In genomic region chr11:93997141-93997775, GRCm38 (mm10) we compare ENCODE assay signal across 9 mouse cellular contexts. TPM values are rescaled to one million over a fixed set of nuclear protein-coding genes. Genes with fewer than 3 reads are reported as not detected.
DNase-seq lines count a peak whose midpoint lies in the region; ATAC-seq and TF ChIP-seq lines count a peak whose summit lies in the region.
"Had no signal": no experiment of that assay in that cellular context is flagged by ENCODE, and none has a peak within 500 bp of the region (broad histone marks: within the 10 kb centered on the region; RNA-seq: fewer than 3 reads in every experiment).

No protein-coding gene starts in this region.

- H3K4me2 ChIP-seq in embryonic facial prominence, embryonic 13.5 days, result peak overlapping the region; percentile 82

- intact Hi-C loops in heart, postnatal 10 days (cut with DNase I), result loop anchor here (2.0 to 5.0 kb wide), 2 partner anchors 50 to 110 kb away; partner anchors contain the start of genes Mbtd1 and Utp18

- no peaks in the 10 kb centered on the region for H3K27me3 ChIP-seq in G1E (ENCODE audit: insufficient read depth, low read length)
- H3K27me3 ChIP-seq in embryonic facial prominence, embryonic 13.5 days, result no peaks in the 10 kb centered on the region
- no peaks in the 10 kb centered on the region for H3K27me3 ChIP-seq in megakaryocyte, embryonic 14.5 days (replicated peaks)
- H3K27me3 ChIP-seq: Patski had no signal

- H3K27ac ChIP-seq in embryonic facial prominence, embryonic 13.5 days, result no peak overlapping the region

- peak; percentile 51 for DNase-seq in cerebellum, adult 11-12 months
- DNase-seq in cerebellum, postnatal 4 days (ENCODE audit: low spot score in 2 of 2), result no peak
- DNase-seq in G1E (ENCODE audit: low spot score), result peak; percentile 18
- DNase-seq in heart, postnatal 10 days, result peak; percentile 58 to 60
- DNase-seq in kidney, postnatal 36 days, result peak; percentile 88 to 93
- peak; percentile 50 for DNase-seq in testis, postnatal 10 days (ENCODE audit: low spot score)

- peaks cover 48% of the 10 kb centered on the region for H3K4me1 ChIP-seq in G1E (ENCODE audit: insufficient read depth, low read depth, low read length)
- peaks cover 24% of the 10 kb centered on the region for H3K4me1 ChIP-seq in embryonic facial prominence, embryonic 13.5 days
- peaks cover 49% of the 10 kb centered on the region for H3K4me1 ChIP-seq in megakaryocyte, embryonic 14.5 days

- peak overlapping the region; percentile 91 for H3K9ac ChIP-seq in embryonic facial prominence, embryonic 13.5 days

- no peak for ATAC-seq in G1E (ENCODE audit: extremely low read depth, insufficient number of reproducible peaks, low FRiP score, poor library complexity, severe bottlenecking)
- ATAC-seq in embryonic facial prominence, embryonic 13.5 days (ENCODE audit: insufficient number of reproducible peaks, insufficient read depth, low FRiP score, low TSS enrichment, low read depth), result no peak

- no peak for TF ChIP-seq CTCF in G1E (IDR thresholded peaks at IDR 0.05; ENCODE audit: low read depth, low read length)

- WGBS in embryonic facial prominence, embryonic 13.5 days, result 30% methylated on average over 13 of the region's 13 CpGs

- H3K9me3 ChIP-seq in G1E (replicated peaks), result no peaks in the 10 kb centered on the region
- no peaks in the 10 kb centered on the region for H3K9me3 ChIP-seq in embryonic facial prominence, embryonic 13.5 days
- H3K9me3 ChIP-seq in megakaryocyte, embryonic 14.5 days, result no peaks in the 10 kb centered on the region

- H3K36me3 ChIP-seq in G1E (replicated peaks), result peaks cover 20% of the 10 kb centered on the region
- no peaks in the 10 kb centered on the region for H3K36me3 ChIP-seq in embryonic facial prominence, embryonic 13.5 days
- H3K36me3 ChIP-seq in megakaryocyte, embryonic 14.5 days (replicated peaks; ENCODE audit: low read length), result peaks cover 8% of the 10 kb centered on the region

- H3K4me3 ChIP-seq in G1E (ENCODE audit: low read depth, low read length), result peak overlapping the region; percentile 99
- peak overlapping the region; percentile 87 for H3K4me3 ChIP-seq in embryonic facial prominence, embryonic 13.5 days
- peak overlapping the region; percentile 100 for H3K4me3 ChIP-seq in megakaryocyte, embryonic 14.5 days (replicated peaks)

RNA-seq across cellular contexts. Expression of gene Spag9, which starts 1.4 kb away (rescaled TPM):
- 60.0 and 65.0 TPM in 2 replicates for total RNA-seq in G1E (2014; fragmentation: Nextera tagmentation)
- total RNA-seq in G1E (2017), result 43.8 and 53.3 TPM in 2 replicates
- 10.5 and 15.3 TPM in 2 replicates for polyA plus RNA-seq in G1E (2012)
- 46.3 and 56.7 TPM in 2 replicates for polyA plus RNA-seq in embryonic facial prominence, embryonic 13.5 days (2015; fragmentation: Nextera tagmentation; extraction: Ambion mirVana)
- total RNA-seq in heart, postnatal 10 days (2021), result 100 to 1,000 TPM; 165 TPM
- polyA plus RNA-seq in megakaryocyte, embryonic 14.5 days (2012; ENCODE audit: insufficient read depth, low replicate concordance), result 2.9 and 4.5 TPM in 2 replicates

RNA-seq across cellular contexts. Expression of gene Nme1, which starts 28.9 kb away (rescaled TPM):
- total RNA-seq in G1E (2014; fragmentation: Nextera tagmentation) (30.4 and 59.1 TPM in 2 replicates), G1E (2017) (142 and 179 TPM in 2 replicates)
- 6.5 and 7.7 TPM in 2 replicates for polyA plus RNA-seq in G1E (2012)
- 127 and 140 TPM in 2 replicates for polyA plus RNA-seq in embryonic facial prominence, embryonic 13.5 days (2015; fragmentation: Nextera tagmentation; extraction: Ambion mirVana)
- total RNA-seq in heart, postnatal 10 days (2021), result 10 to 100 TPM; 26.3 to 29.0 TPM
- 9.5 and 87.1 TPM in 2 replicates for polyA plus RNA-seq in megakaryocyte, embryonic 14.5 days (2012; ENCODE audit: insufficient read depth, low replicate concordance)

RNA-seq across cellular contexts. Expression of gene Gm20390, which starts 29.2 kb away (rescaled TPM):
- total RNA-seq in G1E (2014; fragmentation: Nextera tagmentation) (34.7 and 48.9 TPM in 2 replicates), G1E (2017) (not detected in 2 replicates)
- 246 and 259 TPM in 2 replicates for polyA plus RNA-seq in G1E (2012)
- 306 and 441 TPM in 2 replicates for polyA plus RNA-seq in embryonic facial prominence, embryonic 13.5 days (2015; fragmentation: Nextera tagmentation; extraction: Ambion mirVana)
- 10 to 100 TPM; 29.4 to 39.4 TPM for total RNA-seq in heart, postnatal 10 days (2021)
- 38.9 and 400 TPM in 2 replicates for polyA plus RNA-seq in megakaryocyte, embryonic 14.5 days (2012; ENCODE audit: insufficient read depth, low replicate concordance)

RNA-seq across cellular contexts. Expression of gene Nme2, which starts 41.2 kb away (rescaled TPM):
- total RNA-seq in G1E (2014; fragmentation: Nextera tagmentation), result 23.6 and 29.3 TPM in 2 replicates
- 144 and 162 TPM in 2 replicates for total RNA-seq in G1E (2017)
- 131 and 161 TPM in 2 replicates for polyA plus RNA-seq in G1E (2012)
- polyA plus RNA-seq in embryonic facial prominence, embryonic 13.5 days (2015; fragmentation: Nextera tagmentation; extraction: Ambion mirVana), result 303 and 337 TPM in 2 replicates
- 1,000 to 10,000 TPM; 1,170 to 1,184 TPM for total RNA-seq in heart, postnatal 10 days (2021)
- 60.3 and 115 TPM in 2 replicates for polyA plus RNA-seq in megakaryocyte, embryonic 14.5 days (2012; ENCODE audit: insufficient read depth, low replicate concordance)

Comparison
In these comparisons a context has a peak if more than half of its experiments do, and no peak if none do; other contexts are left out.
1. DNase-seq: peak in cerebellum, adult 11-12 months (single experiment), G1E (single experiment), heart, postnatal 10 days (2 of 2), kidney, postnatal 36 days (2 of 2) and testis, postnatal 10 days (single experiment); none in cerebellum, postnatal 4 days (0 of 2).
2. Peak in every context shown above with its lines, with median percentiles within 50 percentile points of each other: H3K4me3 ChIP-seq.